Mouse (Mus musculus) liver, embryonic 12.5 days (tissue): ENCODE results near the gene Ell2. TPM values are rescaled to one million over a fixed set of nuclear protein-coding genes. Genes with fewer than 3 reads are reported as not detected.

Source experiments
- polyA plus RNA-seq: library from polyadenylated mRNA; unstranded; fragments of >200 nt; fragmentation: Nextera tagmentation; extraction: Ambion mirVana; gene quantifications from 2 replicates; pipeline ENCODE4 v1.2.1, GENCODE M21; 2016

The Ell2 gene
- polyA plus RNA-seq, 1 experiment from 2014 or later: 59.6 TPM

Other genes with a start within 250 kb of the Ell2 start
- gene Glrx, start 133.1 kb downstream of the Ell2 start, polyA plus RNA-seq: 21.6 and 23.0 TPM in 2 replicates
- gene Rhobtb3, start 237.2 kb downstream of the Ell2 start, polyA plus RNA-seq: 9.7 and 9.8 TPM in 2 replicates